In genomic region chr9:102626839-102627225, GRCm38 (mm10) we compare ENCODE assay signal across 8 mouse cellular contexts. TPM values are rescaled to one million over a fixed set of nuclear protein-coding genes. Genes with fewer than 3 reads are reported as not detected.
DNase-seq lines count a peak whose midpoint lies in the region; ATAC-seq and TF ChIP-seq lines count a peak whose summit lies in the region.

No protein-coding gene starts in this region.

- H3K9me3 ChIP-seq in liver, embryonic 12.5 days (replicated peaks), result no peaks in the 10 kb centered on the region

- no peaks in the 10 kb centered on the region for H3K36me3 ChIP-seq in testis, adult 2 months (ENCODE audit: control insufficient read depth, insufficient read depth, low read length)
- 0 out of 2 replicates have a peak, but pooled peaks cover 7% of the 10 kb centered on the region for H3K36me3 ChIP-seq in liver, embryonic 12.5 days

- no peak for ATAC-seq in liver, embryonic 12.5 days

- intact Hi-C loops in gastrocnemius, postnatal 14 days (cut with DNase I; ENCODE audit: low total_unique reads), result no loop called here

- WGBS in liver, embryonic 12.5 days (ENCODE audit: insufficient replicate concordance), result 1% methylated on average over 9 of the region's 9 CpGs

- peaks cover 11% of the 10 kb centered on the region for H3K4me1 ChIP-seq in testis, adult 2 months (ENCODE audit: control insufficient read depth, insufficient read depth, low read length)
- peaks cover 40% of the 10 kb centered on the region for H3K4me1 ChIP-seq in liver, embryonic 12.5 days

- no peak for TF ChIP-seq POLR2A in testis, adult 2 months (IDR thresholded peaks at IDR 0.05; ENCODE audit: control insufficient read depth, low read depth, low read length)

- H3K9ac ChIP-seq in liver, embryonic 12.5 days, result peak overlapping the region; percentile 98

- no peaks in the 10 kb centered on the region for H3K27me3 ChIP-seq in testis, adult 2 months (ENCODE audit: control insufficient read depth, insufficient read depth, low read length)
- H3K27me3 ChIP-seq in liver, embryonic 12.5 days (replicated peaks), result no peaks in the 10 kb centered on the region

- peak overlapping the region; percentile 77 for H3K4me2 ChIP-seq in liver, embryonic 12.5 days

- peak overlapping the region; percentile 94 for H3K4me3 ChIP-seq in testis, adult 2 months (ENCODE audit: control insufficient read depth, low read depth, low read length)
- peak overlapping the region; percentile 96 for H3K4me3 ChIP-seq in liver, embryonic 12.5 days

- peak; percentile 38 for DNase-seq in adrenal gland, adult 2 months
- no peak for DNase-seq in adrenal gland, adult 18-20 months (ENCODE audit: low spot score in 2 of 2)
- DNase-seq in testis, postnatal 14 days (ENCODE audit: low spot score), result no peak
- no peak for DNase-seq in adipocyte (ENCODE audit: low spot score)
- DNase-seq in gastrocnemius, postnatal 14 days, result no peak
- no peak for DNase-seq in adrenal gland, postnatal 36 days

- peak overlapping the region; percentile 69 for H3K27ac ChIP-seq in testis, adult 2 months (ENCODE audit: control insufficient read depth, insufficient read depth, low read depth, low read length)
- peak overlapping the region; percentile 94 for H3K27ac ChIP-seq in liver, embryonic 12.5 days

- no peak for TF ChIP-seq CTCF in testis, adult 2 months (IDR thresholded peaks at IDR 0.05; ENCODE audit: control insufficient read depth, insufficient read depth, insufficient replicate concordance, low read depth, low read length)

RNA-seq across cellular contexts. Expression of gene Cep63, which starts 0.5 kb away (rescaled TPM):
- total RNA-seq in adrenal gland, adult 2 months (2021), result 10 to 100 TPM; 26.8 to 41.6 TPM
- polyA plus RNA-seq in adrenal gland, adult 2 months (2012; rRNA removed), result 2.6 TPM in 2 replicates
- total RNA-seq in adrenal gland, adult 18-20 months (2021), result 10 to 100 TPM; 34.8 to 46.1 TPM
- 182 and 187 TPM in 2 replicates for polyA plus RNA-seq in testis, adult 2 months (2012; rRNA removed)
- polyA plus RNA-seq in liver, embryonic 12.5 days (2016; fragmentation: Nextera tagmentation; extraction: Ambion mirVana), result 33.3 and 33.6 TPM in 2 replicates
- 10 to 100 TPM; 24.1 to 24.4 TPM for total RNA-seq in gastrocnemius, postnatal 14 days (2021)
- total RNA-seq in adrenal gland, postnatal 36 days (2021), result 10 to 100 TPM; 39.6 to 41.1 TPM

RNA-seq across cellular contexts. Expression of gene Anapc13, which starts 0.7 kb away (rescaled TPM):
- 100 to 1,000 TPM; 386 to 423 TPM for total RNA-seq in adrenal gland, adult 2 months (2021)
- 31.7 and 41.1 TPM in 2 replicates for polyA plus RNA-seq in adrenal gland, adult 2 months (2012; rRNA removed)
- 100 to 1,000 TPM; 367 to 377 TPM for total RNA-seq in adrenal gland, adult 18-20 months (2021)
- polyA plus RNA-seq in testis, adult 2 months (2012; rRNA removed), result 118 and 127 TPM in 2 replicates
- 105 and 120 TPM in 2 replicates for polyA plus RNA-seq in liver, embryonic 12.5 days (2016; fragmentation: Nextera tagmentation; extraction: Ambion mirVana)
- 100 to 1,000 TPM; 223 to 226 TPM for total RNA-seq in gastrocnemius, postnatal 14 days (2021)
- 100 to 1,000 TPM; 333 to 359 TPM for total RNA-seq in adrenal gland, postnatal 36 days (2021)
